Mouse (Mus musculus): ENCODE data around the gene Ccnb1ip1.

Gene Ccnb1ip1

DNA sequence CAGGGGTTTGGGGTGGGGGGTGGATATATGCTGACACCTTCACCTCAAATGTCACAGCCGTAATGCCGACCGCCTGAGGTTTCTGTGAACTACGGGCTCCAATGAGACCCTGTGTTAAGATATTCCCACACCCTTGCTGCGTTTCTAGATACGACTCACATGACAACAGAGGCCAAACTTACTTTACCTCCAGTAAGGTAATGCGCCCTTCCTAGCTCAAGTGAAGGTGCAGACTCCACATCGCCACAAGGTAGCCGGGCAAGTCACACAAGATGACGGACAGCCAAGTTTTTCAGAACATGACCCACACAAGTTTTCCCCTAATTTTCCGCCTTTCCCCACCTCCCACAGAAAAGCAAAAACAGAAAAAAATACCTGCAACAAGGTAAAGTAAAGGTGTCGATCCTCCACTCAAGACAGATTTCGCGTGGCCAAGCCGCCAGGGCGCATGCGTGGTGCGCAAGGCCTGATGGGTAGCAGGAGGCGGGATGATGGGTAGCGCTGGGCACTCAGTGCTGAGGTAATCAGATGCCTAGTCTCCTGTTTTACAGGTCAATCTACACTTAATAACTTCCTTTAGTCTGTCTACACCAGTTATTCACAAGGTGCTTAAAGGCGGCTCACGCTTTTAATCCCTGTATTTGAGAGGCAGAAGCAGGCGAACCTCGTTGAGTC lies 12.1 kb downstream of the Ccnb1ip1 start:
- Histone ChIP-seq H3K4me3 (replicated peaks; ENCODE audit: low read length) (peak overlapping the region; percentile 81), H3K36me3 (ENCODE audit: insufficient read depth, low read length) (peaks cover 68% of the 10 kb centered on the region)
- TF ChIP-seq NANOG (IDR thresholded peaks at IDR 0.05; ENCODE audit: borderline replicate concordance, low read length) (no peak), POU5F1 (IDR thresholded peaks at IDR 0.05; ENCODE audit: borderline replicate concordance, low read length) (no peak), CTCF (conservative IDR thresholded peaks at IDR 0.05; ENCODE audit: low read length) (no peak)

DNA sequence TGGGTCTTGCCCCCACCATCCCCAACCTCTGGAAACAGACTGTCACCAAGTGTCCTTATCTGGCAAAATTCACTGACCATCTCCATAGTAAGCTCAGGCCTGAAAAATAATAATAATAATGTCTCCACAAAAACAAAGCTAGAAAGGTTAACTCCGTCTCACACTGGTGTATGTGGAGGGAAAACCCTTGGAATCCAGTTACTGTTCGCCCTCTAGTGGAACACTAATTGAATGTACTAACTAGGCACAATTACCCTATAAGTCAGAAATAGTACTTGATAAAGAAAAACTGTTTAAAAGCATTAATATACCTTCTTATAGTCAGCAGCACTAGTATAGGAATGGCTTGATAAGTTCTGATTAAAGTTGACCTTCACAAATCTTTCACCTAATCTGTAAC lies 19.4 kb downstream of the Ccnb1ip1 start:
- no peaks in the 10 kb centered on the region for H3K9me3 ChIP-seq (ENCODE audit: low read length)
- H3K36me3 ChIP-seq (ENCODE audit: insufficient read depth, low read length): peaks cover 42% of the 10 kb centered on the region
- H3K4me1 ChIP-seq (replicated peaks; ENCODE audit: low read depth, low read length): peaks cover 16% of the 10 kb centered on the region
- no peak for TF ChIP-seq NANOG (IDR thresholded peaks at IDR 0.05; ENCODE audit: borderline replicate concordance, low read length)
- peak; percentile 43 for TF ChIP-seq CTCF (conservative IDR thresholded peaks at IDR 0.05; ENCODE audit: low read length)
- TF ChIP-seq POU5F1 (IDR thresholded peaks at IDR 0.05; ENCODE audit: borderline replicate concordance, low read length): no peak
- H3K4me3 ChIP-seq (replicated peaks; ENCODE audit: low read length): no peak overlapping the region
- no peaks in the 10 kb centered on the region for H3K27me3 ChIP-seq (ENCODE audit: insufficient read depth, low read length)

More for the DNA sequence above, 12.1 kb downstream of the Ccnb1ip1 start:
- no peaks in the 10 kb centered on the region for H3K27me3 ChIP-seq (ENCODE audit: insufficient read depth, low read length)
- no peaks in the 10 kb centered on the region for H3K9me3 ChIP-seq (ENCODE audit: low read length)
- H3K4me1 ChIP-seq (replicated peaks; ENCODE audit: low read depth, low read length): peaks cover 59% of the 10 kb centered on the region

- Histone ChIP-seq H3K27me3 (ENCODE audit: insufficient read depth, low read length) (no peaks in the 10 kb centered on the region), H3K4me1 (replicated peaks; ENCODE audit: low read depth, low read length) (peaks cover 40% of the 10 kb centered on the region), H3K36me3 (ENCODE audit: insufficient read depth, low read length) (peaks cover 36% of the 10 kb centered on the region), H3K9me3 (ENCODE audit: low read length) (no peaks in the 10 kb centered on the region), H3K4me3 (replicated peaks; ENCODE audit: low read length) (peak within 1 kb of the TSS; percentile 94)
- no peak for TF ChIP-seq NANOG (IDR thresholded peaks at IDR 0.05; ENCODE audit: borderline replicate concordance, low read length)
- TF ChIP-seq CTCF (conservative IDR thresholded peaks at IDR 0.05; ENCODE audit: low read length): peak; percentile 91
- TF ChIP-seq POU5F1 (IDR thresholded peaks at IDR 0.05; ENCODE audit: borderline replicate concordance, low read length): no peak
Measured at GRCm38 (mm10) chr14:50785251-50785637, 22.3 kb downstream of the Ccnb1ip1 start, which contains the start of gene Ttc5. Gene Ttc5, minus strand, starts transcription at chr14:50785519.

DNA sequence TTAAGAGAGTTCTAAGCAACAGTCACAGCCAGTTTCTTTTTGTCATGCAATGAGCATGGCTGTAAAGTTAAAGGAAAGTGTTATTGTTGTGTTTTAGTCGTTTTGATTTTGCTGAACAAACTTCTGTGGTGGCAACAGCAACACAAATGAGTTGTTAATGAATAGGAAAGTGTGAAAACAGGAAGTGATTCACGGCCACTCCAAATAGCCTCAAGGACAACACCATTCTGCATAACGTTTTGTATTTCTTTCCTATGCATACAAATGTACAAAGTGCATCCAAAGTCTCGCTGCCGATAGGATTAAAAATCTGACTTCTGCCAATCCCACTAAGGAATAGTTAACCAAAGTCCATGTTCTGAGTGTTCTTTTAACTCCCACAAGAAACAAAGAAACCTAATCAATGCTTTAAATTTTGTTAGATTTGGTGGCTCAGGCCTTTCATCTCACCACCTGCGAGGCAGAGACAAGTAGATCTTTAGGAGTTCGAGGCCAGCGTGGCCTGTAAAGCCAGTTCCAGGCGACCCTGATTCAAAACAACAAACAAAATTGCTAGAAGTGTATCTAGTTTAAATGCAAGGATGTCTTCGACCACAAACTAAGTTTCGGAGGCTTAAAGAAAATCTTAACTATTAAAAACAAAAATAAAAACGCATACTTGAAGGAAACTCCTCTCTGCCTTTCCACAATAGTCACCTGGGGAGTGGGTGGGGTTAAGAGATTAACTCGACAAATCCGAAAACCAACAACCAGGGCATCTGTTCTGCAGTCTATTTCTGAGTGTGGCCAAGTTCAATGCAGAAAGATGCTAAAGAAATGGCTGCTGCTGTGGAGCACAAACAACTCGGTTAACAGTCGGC lies 22.9 kb downstream of the Ccnb1ip1 start:
- no peaks in the 10 kb centered on the region for H3K27me3 ChIP-seq (ENCODE audit: insufficient read depth, low read length)
- peak overlapping the region; percentile 94 for H3K4me3 ChIP-seq (replicated peaks; ENCODE audit: low read length)
- no peak for TF ChIP-seq CTCF (conservative IDR thresholded peaks at IDR 0.05; ENCODE audit: low read length)
- peaks cover 34% of the 10 kb centered on the region for H3K36me3 ChIP-seq (ENCODE audit: insufficient read depth, low read length)
- H3K9me3 ChIP-seq (ENCODE audit: low read length): no peaks in the 10 kb centered on the region
- H3K4me1 ChIP-seq (replicated peaks; ENCODE audit: low read depth, low read length): peaks cover 40% of the 10 kb centered on the region

GRCm38 (mm10) chr14:50782166-50782565 lies 25.4 kb downstream of the Ccnb1ip1 start:
- Histone ChIP-seq H3K36me3 (ENCODE audit: insufficient read depth, low read length) (peaks cover 51% of the 10 kb centered on the region), H3K9me3 (ENCODE audit: low read length) (no peaks in the 10 kb centered on the region), H3K27me3 (ENCODE audit: insufficient read depth, low read length) (no peaks in the 10 kb centered on the region), H3K4me3 (replicated peaks; ENCODE audit: low read length) (no peak overlapping the region), H3K4me1 (replicated peaks; ENCODE audit: low read depth, low read length) (peaks cover 40% of the 10 kb centered on the region)
- TF ChIP-seq POU5F1 (IDR thresholded peaks at IDR 0.05; ENCODE audit: borderline replicate concordance, low read length): no peak
- no peak for TF ChIP-seq CTCF (conservative IDR thresholded peaks at IDR 0.05; ENCODE audit: low read length)
- no peak for TF ChIP-seq NANOG (IDR thresholded peaks at IDR 0.05; ENCODE audit: borderline replicate concordance, low read length)

DNA sequence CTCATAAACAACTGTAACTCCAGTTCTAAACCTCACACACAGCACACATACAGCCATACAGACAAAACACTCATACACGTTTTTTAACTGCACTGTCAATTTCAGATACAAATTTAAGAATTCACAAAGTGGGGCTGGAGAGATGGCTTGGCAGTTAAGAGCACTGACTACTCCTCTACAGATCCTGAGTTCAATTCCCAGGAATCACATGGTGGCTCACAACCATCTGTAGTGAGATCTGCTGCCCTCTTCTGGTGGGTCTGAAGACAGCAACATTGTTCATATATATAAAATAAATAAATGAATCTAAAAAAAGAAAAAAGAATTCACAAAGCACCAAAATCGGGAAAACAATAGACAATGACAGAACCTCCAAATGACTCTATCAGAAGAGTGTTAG lies 36.2 kb downstream of the Ccnb1ip1 start:
- H3K4me1 ChIP-seq (replicated peaks; ENCODE audit: low read depth, low read length): no peaks in the 10 kb centered on the region
- H3K4me3 ChIP-seq (replicated peaks; ENCODE audit: low read length): no peak overlapping the region
- peaks cover 12% of the 10 kb centered on the region for H3K9me3 ChIP-seq (ENCODE audit: low read length)
- H3K36me3 ChIP-seq (ENCODE audit: insufficient read depth, low read length): peaks cover 89% of the 10 kb centered on the region
- no peaks in the 10 kb centered on the region for H3K27me3 ChIP-seq (ENCODE audit: insufficient read depth, low read length)
- TF ChIP-seq CTCF (conservative IDR thresholded peaks at IDR 0.05; ENCODE audit: low read length) (peak; percentile 39), POU5F1 (IDR thresholded peaks at IDR 0.05; ENCODE audit: borderline replicate concordance, low read length) (no peak), NANOG (IDR thresholded peaks at IDR 0.05; ENCODE audit: borderline replicate concordance, low read length) (no peak)

DNA sequence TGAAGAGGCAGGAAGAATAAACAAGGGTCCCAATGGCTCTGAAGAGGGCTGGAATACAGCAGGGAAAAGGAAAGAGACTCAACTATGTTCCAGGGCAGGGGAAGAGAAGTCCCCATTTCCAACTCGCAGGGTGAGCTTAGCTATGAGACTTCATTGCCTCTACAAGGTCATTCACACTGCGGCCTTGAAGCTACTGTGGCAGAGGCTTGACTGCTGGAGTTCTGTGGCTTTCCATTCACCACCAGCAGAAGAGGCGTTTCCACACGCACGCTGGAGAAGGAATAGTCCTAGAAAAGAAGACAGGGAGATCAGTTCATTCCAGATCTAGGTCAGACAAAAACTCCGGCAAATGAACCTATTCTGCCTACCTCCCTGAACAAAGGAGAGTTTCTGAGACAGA lies 41.8 kb downstream of the Ccnb1ip1 start:
- Histone ChIP-seq H3K36me3 (ENCODE audit: insufficient read depth, low read length) (peaks cover 64% of the 10 kb centered on the region), H3K4me1 (replicated peaks; ENCODE audit: low read depth, low read length) (no peaks in the 10 kb centered on the region), H3K27me3 (ENCODE audit: insufficient read depth, low read length) (no peaks in the 10 kb centered on the region), H3K4me3 (replicated peaks; ENCODE audit: low read length) (no peak overlapping the region), H3K9me3 (ENCODE audit: low read length) (no peaks in the 10 kb centered on the region)
- TF ChIP-seq NANOG (IDR thresholded peaks at IDR 0.05; ENCODE audit: borderline replicate concordance, low read length): no peak
- no peak for TF ChIP-seq POU5F1 (IDR thresholded peaks at IDR 0.05; ENCODE audit: borderline replicate concordance, low read length)
- TF ChIP-seq CTCF (conservative IDR thresholded peaks at IDR 0.05; ENCODE audit: low read length): no peak

- peaks cover 7% of the 10 kb centered on the region; the same call in 1 of the 2 replicates for H3K36me3 ChIP-seq (ENCODE audit: insufficient read depth, low read length)
- H3K4me1 ChIP-seq (replicated peaks; ENCODE audit: low read depth, low read length): no peaks in the 10 kb centered on the region
- H3K4me3 ChIP-seq (replicated peaks; ENCODE audit: low read length): no peak overlapping the region
- no peaks in the 10 kb centered on the region for H3K27me3 ChIP-seq (ENCODE audit: insufficient read depth, low read length)
- TF ChIP-seq POU5F1 (IDR thresholded peaks at IDR 0.05; ENCODE audit: borderline replicate concordance, low read length): no peak
- no peak for TF ChIP-seq CTCF (conservative IDR thresholded peaks at IDR 0.05; ENCODE audit: low read length)
- no peak for TF ChIP-seq NANOG (IDR thresholded peaks at IDR 0.05; ENCODE audit: borderline replicate concordance, low read length)
- no peaks in the 10 kb centered on the region for H3K9me3 ChIP-seq (ENCODE audit: low read length)
Measured at GRCm38 (mm10) chr14:50758416-50759085, 49.0 kb downstream of the Ccnb1ip1 start.
